Mouse (Mus musculus): Measurements from ENCODE around the gene Olfr1471.
"Not testable (repeated sequence)": the region's sequence is repeated elsewhere in the genome, so short reads cannot be mapped to it uniquely, and the experiment has no call there.

GRCm38 (mm10) chr19:13469265-13469664, 26.1 kb downstream of the Olfr1471 start, which contains the start of gene Olfr1474:
- TF ChIP-seq CTCF (IDR thresholded peaks at IDR 0.05; ENCODE audit: extremely low read depth, insufficient read depth, insufficient read length, insufficient replicate concordance); POLR2A (IDR thresholded peaks at IDR 0.05; ENCODE audit: low read depth, low read length): not testable (repeated sequence)
